Mouse (Mus musculus) bone marrow, adult 2 months (tissue): ENCODE measurements around the gene Aff3.

ENCODE experiments used
- CTCF ChIP-seq: fragments of 200-500 bp; IDR thresholded peaks from 2 replicates; pipeline ENCODE4 v1.5.1; 2011; ENCODE audit warnings: low read length, control low read depth; ENCODE audit not compliant: control insufficient read depth, insufficient read depth
- POLR2A ChIP-seq: fragments of 200-500 bp; IDR thresholded peaks from 2 replicates; pipeline ENCODE4 v1.6.1; 2011; ENCODE audit warnings: low read depth, mild to moderate bottlenecking, control low read depth, low read length, borderline replicate concordance; ENCODE audit not compliant: control insufficient read depth

- no peak for TF ChIP-seq CTCF
- TF ChIP-seq POLR2A, result no peak
Observed at GRCm38 (mm10) chr1:38554546-38554945, 110.2 kb downstream of the Aff3 start.
